Mouse (Mus musculus): ENCODE results near the gene Tmem183a. TPM values are rescaled to one million over a fixed set of nuclear protein-coding genes. Genes with fewer than 3 reads are reported as not detected.
A peak's percentile ranks its signal among the peaks of the same experiment; 100 is the strongest.

Gene Tmem183a
- polyA plus RNA-seq, 1 experiment from 2014 or later, result 151 TPM

- peak overlapping the region; percentile 72 for H3K27ac ChIP-seq (replicated peaks; ENCODE audit: low read depth, low read length)
- H3K27me3 ChIP-seq (ENCODE audit: control insufficient read depth, insufficient read depth, low read length), result peaks cover 28% of the 10 kb centered on the region
- H3K9me3 ChIP-seq (ENCODE audit: control insufficient read depth, low read length), result no peaks in the 10 kb centered on the region
- DNase-seq (peak; percentile 57), ATAC-seq (ENCODE audit: low FRiP score, low TSS enrichment) (no peak)
- H3K36me3 ChIP-seq (ENCODE audit: control insufficient read depth, insufficient read depth, low read length), result no peaks in the 10 kb centered on the region
- H3K4me1 ChIP-seq (ENCODE audit: control insufficient read depth, insufficient read depth, low read length), result peaks cover 8% of the 10 kb centered on the region; the same call in 1 of the 2 replicates
- no peak overlapping the region for H3K4me3 ChIP-seq (replicated peaks; ENCODE audit: low read depth, low read length)
- no peak overlapping the region for H3K4me2 ChIP-seq (ENCODE audit: low read length)
- H3K9ac ChIP-seq (replicated peaks; ENCODE audit: low read length), result no peak overlapping the region; the same call in 1 of the 2 replicates
- 8% methylated on average over 8 of the region's 8 CpGs for WGBS
Measured at GRCm38 (mm10) chr1:134302568-134303238, 59.1 kb downstream of the Tmem183a start.

DNA sequence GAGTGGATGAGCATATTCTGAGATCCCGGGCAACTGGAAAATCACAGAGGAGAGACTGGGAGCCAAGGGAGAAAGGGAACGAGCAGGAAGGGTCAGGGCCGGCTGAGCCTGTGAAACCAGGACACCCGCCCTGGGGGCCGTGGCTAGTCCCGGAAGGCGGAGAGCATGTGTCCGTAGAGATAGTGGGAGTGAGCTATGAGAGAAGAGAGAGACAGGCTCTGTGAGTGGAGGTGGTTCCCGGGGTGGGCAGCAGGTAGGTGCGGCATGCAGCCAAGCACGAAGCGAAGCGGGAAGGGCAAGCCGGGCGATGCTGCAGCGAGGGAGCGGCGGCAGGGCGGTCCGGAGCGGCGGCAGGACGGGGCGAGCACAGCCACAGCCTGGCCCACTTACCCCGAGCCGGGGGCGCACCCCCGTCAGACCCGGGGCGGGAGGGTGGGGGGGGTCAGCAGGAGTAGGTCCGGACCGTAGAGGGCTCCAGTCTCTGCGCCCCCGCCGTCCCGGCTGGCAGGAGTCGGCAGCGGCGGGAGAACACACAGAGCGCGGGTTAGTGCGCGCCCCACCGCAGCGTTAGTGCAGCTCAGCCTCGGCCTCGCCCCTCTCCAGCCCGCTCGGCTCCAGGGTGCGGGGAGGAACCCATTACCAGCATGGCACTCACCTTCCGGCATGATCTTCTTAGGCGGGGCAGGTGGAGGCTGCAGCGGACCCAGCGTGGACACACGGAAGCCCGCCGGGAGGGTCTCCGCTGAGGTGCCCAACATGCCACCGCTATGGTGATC lies 63.0 kb downstream of the Tmem183a start:
- ATAC-seq (ENCODE audit: low FRiP score, low TSS enrichment), result peak; percentile 55; the same call in 1 of the 2 replicates

GRCm38 (mm10) chr1:134297265-134297664 lies 64.5 kb downstream of the Tmem183a start:
- no peaks in the 10 kb centered on the region for H3K9me3 ChIP-seq (ENCODE audit: control insufficient read depth, low read length)
- H3K27me3 ChIP-seq (ENCODE audit: control insufficient read depth, insufficient read depth, low read length), result peaks cover 29% of the 10 kb centered on the region
- no peak for ATAC-seq (ENCODE audit: low FRiP score, low TSS enrichment)
- no peaks in the 10 kb centered on the region for H3K36me3 ChIP-seq (ENCODE audit: control insufficient read depth, insufficient read depth, low read length)
- 0 out of 2 replicates have a peak, but pooled peaks cover 3% of the 10 kb centered on the region for H3K4me1 ChIP-seq (ENCODE audit: control insufficient read depth, insufficient read depth, low read length)
- H3K4me3 ChIP-seq (replicated peaks; ENCODE audit: low read depth, low read length), result no peak overlapping the region
- no peak overlapping the region for H3K9ac ChIP-seq (replicated peaks; ENCODE audit: low read length)
- DNase-seq, result no peak
- H3K4me2 ChIP-seq (ENCODE audit: low read length), result no peak overlapping the region
- no peak overlapping the region for H3K27ac ChIP-seq (replicated peaks; ENCODE audit: low read depth, low read length)
- 86% methylated on average over 8 of the region's 8 CpGs for WGBS

More for the DNA sequence above, 63.0 kb downstream of the Tmem183a start:
- no peaks in the 10 kb centered on the region for H3K36me3 ChIP-seq (ENCODE audit: control insufficient read depth, insufficient read depth, low read length)
- WGBS, result 7% methylated on average over 55 of the region's 59 CpGs
- H3K4me1 ChIP-seq (ENCODE audit: control insufficient read depth, insufficient read depth, low read length), result peaks cover 8% of the 10 kb centered on the region; the same call in 1 of the 2 replicates
- peak overlapping the region; percentile 92 for H3K4me2 ChIP-seq (ENCODE audit: low read length)
- DNase-seq, result peak; percentile 72
- no peaks in the 10 kb centered on the region for H3K9me3 ChIP-seq (ENCODE audit: control insufficient read depth, low read length)
- no peak overlapping the region for H3K27ac ChIP-seq (replicated peaks; ENCODE audit: low read depth, low read length)
- peak overlapping the region; percentile 46 for H3K4me3 ChIP-seq (replicated peaks; ENCODE audit: low read depth, low read length)
- H3K27me3 ChIP-seq (ENCODE audit: control insufficient read depth, insufficient read depth, low read length), result peaks cover 29% of the 10 kb centered on the region
- H3K9ac ChIP-seq (replicated peaks; ENCODE audit: low read length), result peak overlapping the region; percentile 58

Other genes with a start within 250 kb of the Tmem183a start
- gene Chil1, start 179.8 kb downstream of the Tmem183a start, polyA plus RNA-seq (2014; fragmentation: Nextera tagmentation; extraction: Ambion mirVana), result 3.6 and 3.7 TPM in 2 replicates
- gene Mybph, start 168.5 kb downstream of the Tmem183a start, polyA plus RNA-seq (2014; fragmentation: Nextera tagmentation; extraction: Ambion mirVana), result 0.12 TPM in 1 of 2 replicates, not detected in the other
- 7.3 and 10.6 TPM in 2 replicates for gene Adora1, start 126.5 kb downstream of the Tmem183a start, polyA plus RNA-seq (2014; fragmentation: Nextera tagmentation; extraction: Ambion mirVana)
- not detected in 2 replicates for gene Myog, start 72.0 kb downstream of the Tmem183a start, polyA plus RNA-seq (2014; fragmentation: Nextera tagmentation; extraction: Ambion mirVana)
- gene Ppfia4, start 29.1 kb downstream of the Tmem183a start, polyA plus RNA-seq (2014; fragmentation: Nextera tagmentation; extraction: Ambion mirVana), result 11.5 and 14.4 TPM in 2 replicates
- not detected in 2 replicates for gene 4933406M09Rik, start 24.0 kb upstream of the Tmem183a start, polyA plus RNA-seq (2014; fragmentation: Nextera tagmentation; extraction: Ambion mirVana)
- 9.0 and 9.2 TPM in 2 replicates for gene Cyb5r1, start 43.6 kb upstream of the Tmem183a start, polyA plus RNA-seq (2014; fragmentation: Nextera tagmentation; extraction: Ambion mirVana)
- gene Adipor1, start 53.4 kb upstream of the Tmem183a start, polyA plus RNA-seq (2014; fragmentation: Nextera tagmentation; extraction: Ambion mirVana), result 70.5 and 73.5 TPM in 2 replicates
- 19.6 and 34.4 TPM in 2 replicates for gene Klhl12, start 93.6 kb upstream of the Tmem183a start, polyA plus RNA-seq (2014; fragmentation: Nextera tagmentation; extraction: Ambion mirVana)
- gene Rabif, start 132.7 kb upstream of the Tmem183a start, polyA plus RNA-seq (2014; fragmentation: Nextera tagmentation; extraction: Ambion mirVana), result 69.4 and 75.3 TPM in 2 replicates
- not detected in 2 replicates for gene Mgat4e, start 187.7 kb upstream of the Tmem183a start, polyA plus RNA-seq (2014; fragmentation: Nextera tagmentation; extraction: Ambion mirVana)
- gene Kdm5b, start 198.2 kb upstream of the Tmem183a start, polyA plus RNA-seq (2014; fragmentation: Nextera tagmentation; extraction: Ambion mirVana), result 79.7 and 111 TPM in 2 replicates

Data from midbrain, embryonic 14.5 days (tissue).